9 mouse cellular contexts compared by ENCODE assay signal in the genomic region with DNA sequence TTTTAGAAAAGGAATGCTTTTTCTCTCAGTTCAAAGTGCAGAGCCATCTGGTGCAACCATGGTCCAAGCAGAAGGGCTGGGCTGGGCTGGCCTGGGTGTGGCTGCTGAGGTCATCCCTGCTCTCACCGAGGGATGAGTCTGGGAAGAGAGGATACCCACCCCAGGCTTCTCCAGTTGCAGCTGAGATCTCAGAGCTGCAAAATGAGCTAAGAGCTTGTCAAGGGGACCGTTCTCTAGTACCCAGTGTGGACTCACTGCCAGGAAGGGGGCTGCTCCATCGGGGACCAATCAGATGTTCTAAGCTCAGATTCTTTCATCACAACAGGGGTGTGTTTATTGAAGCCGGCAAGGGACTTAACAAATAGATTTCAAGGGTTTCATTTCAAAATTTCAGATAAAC.
DNase-seq lines count a peak whose midpoint lies in the region; ATAC-seq and TF ChIP-seq lines count a peak whose summit lies in the region.
"Had no signal": no experiment of that assay in that cellular context is flagged by ENCODE, and none has a peak within 500 bp of the region (broad histone marks: within the 10 kb centered on the region; RNA-seq: fewer than 3 reads in every experiment).

No protein-coding gene starts in this region.

- H3K4me2 ChIP-seq in kidney, embryonic 14.5 days (replicated peaks; ENCODE audit: low read depth, low read length), result no peak overlapping the region

- H3K36me3 ChIP-seq in kidney, embryonic 14.5 days (ENCODE audit: control insufficient read depth, insufficient read depth, low read length), result no peaks in the 10 kb centered on the region
- no peaks in the 10 kb centered on the region for H3K36me3 ChIP-seq in kidney, adult 2 months (ENCODE audit: control insufficient read depth, insufficient read depth, low read length)

- ATAC-seq in cerebellum, adult (ENCODE audit: insufficient number of reproducible peaks, low FRiP score, low TSS enrichment), result no peak
- ATAC-seq in kidney, embryonic 14.5 days (ENCODE audit: low FRiP score, low TSS enrichment), result peak; percentile 72; the same call in 1 of the 2 replicates
- ATAC-seq: Patski had no signal

- H3K4me3 ChIP-seq in kidney, embryonic 14.5 days (ENCODE audit: low read length), result no peak overlapping the region
- no peak overlapping the region for H3K4me3 ChIP-seq in kidney, adult 2 months (ENCODE audit: insufficient read depth, low read depth, low read length)

- no peak overlapping the region for H3K27ac ChIP-seq in kidney, embryonic 14.5 days (ENCODE audit: low read depth, low read length)
- H3K27ac ChIP-seq in kidney, adult 2 months (ENCODE audit: insufficient read depth, low read depth, low read length), result no peak overlapping the region

- TF ChIP-seq POLR2A in kidney, adult 2 months (IDR thresholded peaks at IDR 0.05; ENCODE audit: low read depth, low read length), result no peak

- H3K9me3 ChIP-seq in kidney, embryonic 14.5 days (ENCODE audit: control insufficient read depth, low read length), result no peaks in the 10 kb centered on the region

- H3K9ac ChIP-seq in kidney, embryonic 14.5 days (ENCODE audit: low read depth, low read length), result no peak overlapping the region

- H3K27me3 ChIP-seq in kidney, embryonic 14.5 days (ENCODE audit: control insufficient read depth, insufficient read depth, low read length), result no peaks in the 10 kb centered on the region
- no peaks in the 10 kb centered on the region for H3K27me3 ChIP-seq in kidney, adult 2 months (replicated peaks; ENCODE audit: control insufficient read depth, insufficient read depth, low read length)
- H3K27me3 ChIP-seq: Patski had no signal

- H3K4me1 ChIP-seq in kidney, embryonic 14.5 days (ENCODE audit: control insufficient read depth, insufficient read depth, low read length), result no peaks in the 10 kb centered on the region
- no peaks in the 10 kb centered on the region for H3K4me1 ChIP-seq in kidney, adult 2 months (ENCODE audit: control insufficient read depth, insufficient read depth, low read length)

- DNase-seq in cerebellum, adult 18-20 months, result peak; percentile 10 to 18
- DNase-seq in kidney, adult 2 months, result no peak
- peak; percentile 6 for DNase-seq in urinary bladder, postnatal 25 days (ENCODE audit: low spot score)
- no peak for DNase-seq in urinary bladder, adult 2 months (ENCODE audit: low spot score)
- DNase-seq in thymus, postnatal 4 days, result no peak
- no peak for DNase-seq in layer of hippocampus, adult 11-12 months (ENCODE audit: low spot score)

- 9% methylated on average over 4 of the region's 4 CpGs for WGBS in kidney, embryonic 14.5 days
- WGBS in kidney, adult 2 months, result 20% methylated on average over 4 of the region's 4 CpGs

- no peak for TF ChIP-seq CTCF in kidney, adult 2 months (conservative IDR thresholded peaks at IDR 0.05; ENCODE audit: insufficient read depth, insufficient read length, low read depth, low read length)

Comparison
In these comparisons a context has a peak if more than half of its experiments do, and no peak if none do; other contexts are left out.
1. DNase-seq: peak in cerebellum, adult 18-20 months (2 of 2) and urinary bladder, postnatal 25 days (single experiment); none in kidney, adult 2 months (single experiment), urinary bladder, adult 2 months (single experiment), thymus, postnatal 4 days (single experiment) and layer of hippocampus, adult 11-12 months (single experiment).